Mouse (Mus musculus) brain, adult 2 months (tissue): ENCODE measurements at regions not wholly inside any gene's neighbourhood (a gene's known extent, or its start where the extent isn't known, plus 50 kb on each side); places are given as distances from the start of the nearest gene placed in this dataset.

Experiments used
- DNase-seq: peaks from one replicate; pipeline ENCODE4 v3.0.0; 2011; ENCODE audit warnings: low read depth, low spot score

DNA sequence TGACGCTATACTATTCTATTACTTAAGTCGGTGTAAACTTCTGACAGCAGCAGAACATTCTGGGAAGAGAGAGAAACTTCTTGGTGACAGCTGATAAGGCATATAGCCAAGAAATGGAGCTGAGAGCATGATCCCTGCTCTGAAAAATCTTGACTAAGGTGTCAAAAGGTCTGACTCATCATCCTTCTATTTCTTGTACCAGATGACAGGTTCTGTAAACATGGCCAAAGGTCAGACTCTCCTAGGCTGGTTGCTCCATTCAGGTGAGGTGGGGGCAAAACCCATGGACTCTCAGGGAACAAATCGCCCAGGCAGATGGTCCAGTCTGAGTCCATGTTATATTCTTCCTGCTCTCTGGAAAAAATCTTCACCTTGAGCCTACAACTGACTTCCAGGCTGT, 283.5 kb downstream of the Lmo7 start:
- no peak for DNase-seq

GRCm38 (mm10) chr14:101997535-101997934, 267.8 kb downstream of the Lmo7 start:
- DNase-seq = no peak

DNA sequence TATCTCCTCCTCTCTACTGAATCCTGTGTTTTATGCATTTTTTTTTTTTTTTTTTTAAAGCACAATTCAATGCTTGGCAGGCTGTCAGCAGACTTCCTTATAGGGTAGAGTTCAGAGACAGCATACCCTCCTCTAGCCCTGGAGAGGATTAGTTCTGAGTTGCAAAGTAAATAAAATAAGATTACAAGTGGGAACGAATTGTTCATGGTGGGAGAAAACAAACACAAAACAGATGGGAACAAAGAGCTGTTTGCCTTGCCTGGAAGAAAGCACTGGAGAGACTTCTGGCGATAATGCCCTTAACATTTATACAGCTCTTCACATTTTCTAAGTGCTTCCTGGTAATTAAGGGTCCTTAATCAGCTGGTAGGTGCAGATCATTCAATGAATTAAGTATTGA, 254.6 kb downstream of the Lmo7 start:
- DNase-seq = no peak
